Mouse (Mus musculus): ENCODE measurements around the gene Lypd4.

DNA sequence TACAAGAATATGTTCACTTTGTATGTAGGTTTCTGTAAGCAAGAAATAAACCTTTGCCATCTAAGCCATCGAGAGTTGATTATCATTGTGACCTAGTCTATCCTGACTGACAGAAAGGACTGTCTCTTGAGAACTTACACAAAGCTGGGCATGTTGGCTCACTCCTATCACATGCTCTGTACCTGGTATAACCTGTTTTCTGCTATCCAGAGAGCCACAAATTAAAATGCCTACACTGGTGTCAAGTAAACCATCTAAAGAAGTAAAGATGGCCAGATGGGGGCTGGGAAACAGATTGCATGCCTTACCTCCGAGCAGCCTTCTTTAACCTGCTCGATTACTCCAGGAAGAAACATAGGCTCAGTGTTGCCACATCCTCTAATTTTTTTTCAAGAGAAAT lies 7.8 kb upstream of the Lypd4 start:
- TF ChIP-seq NANOG (IDR thresholded peaks at IDR 0.05; ENCODE audit: borderline replicate concordance, low read length) (no peak), CTCF (conservative IDR thresholded peaks at IDR 0.05; ENCODE audit: low read length) (no peak), POU5F1 (IDR thresholded peaks at IDR 0.05; ENCODE audit: borderline replicate concordance, low read length) (no peak)

Measured in E14TG2a.4 (cell line).